Mouse (Mus musculus) megakaryocyte, embryonic 14.5 days (primary cell): ENCODE measurements around the gene Col23a1.

Experiments
- FLI1 ChIP-seq: IDR thresholded peaks from 2 replicates; pipeline ENCODE4 v1.6.1; 2012; ENCODE audit warnings: low read length, inconsistent platforms, mixed read lengths
- GATA1 ChIP-seq: IDR thresholded peaks from 3 replicates; pipeline ENCODE4 v1.6.1; 2012; ENCODE audit warnings: mixed read lengths, low read length, inconsistent platforms, borderline replicate concordance

GRCm38 (mm10) chr11:51265326-51265725 is 24.4 kb upstream of the Col23a1 start:
- TF ChIP-seq GATA1 (no peak), FLI1 (no peak)
